Mouse (Mus musculus) kidney, adult 9 months (tissue): ENCODE results near the gene Mus81.

ENCODE experiments used
- DNase-seq: peaks from one replicate; pipeline ENCODE4 v3.0.0; 2022

Mus81 gene

GRCm38 (mm10) chr19:5466916-5467500 lies 21.2 kb downstream of the Mus81 start:
- DNase-seq = no peak

GRCm38 (mm10) chr19:5465037-5465436 lies 23.2 kb downstream of the Mus81 start:
- no peak for DNase-seq

DNA sequence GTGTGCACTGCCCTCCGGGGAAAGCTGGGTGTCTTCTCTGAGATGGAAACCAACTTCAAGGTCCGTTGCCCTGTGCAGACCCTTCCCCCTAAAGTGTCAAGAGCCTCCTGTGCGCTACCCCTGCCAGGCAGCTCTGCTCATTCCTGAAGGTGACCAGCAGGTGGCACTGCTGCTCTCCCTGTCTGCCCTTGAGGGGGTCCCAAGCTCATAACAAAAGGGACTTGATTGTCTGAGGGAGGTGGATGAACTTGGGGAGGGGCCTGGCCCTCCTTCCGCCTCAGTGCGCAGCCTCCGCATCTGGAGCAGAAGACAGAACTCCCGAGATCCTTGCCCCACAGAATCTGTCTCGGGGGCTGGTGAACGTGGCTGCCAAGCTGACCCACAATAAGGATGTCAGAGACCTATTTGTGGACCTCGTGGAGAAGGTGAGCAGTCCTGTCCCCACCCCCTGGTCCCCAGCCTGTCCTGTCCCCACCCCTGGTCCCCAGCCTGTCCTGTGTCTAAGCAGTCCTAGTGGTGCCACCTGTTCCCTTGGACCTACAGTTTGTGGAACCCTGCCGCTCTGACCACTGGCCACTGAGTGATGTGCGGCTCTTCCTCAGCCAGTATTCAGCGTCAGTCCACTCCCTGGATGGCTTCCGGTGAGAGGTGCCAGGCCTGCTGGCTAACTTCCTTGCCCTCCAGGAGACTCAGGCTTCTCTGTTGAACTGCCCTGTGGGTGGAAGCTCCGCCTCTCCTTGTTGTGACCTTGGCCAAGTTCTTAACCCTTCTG lies 24.2 kb downstream of the Mus81 start:
- DNase-seq = peak; percentile 57

GRCm38 (mm10) chr19:5463212-5463611 lies 25.0 kb downstream of the Mus81 start:
- no peak for DNase-seq

DNA sequence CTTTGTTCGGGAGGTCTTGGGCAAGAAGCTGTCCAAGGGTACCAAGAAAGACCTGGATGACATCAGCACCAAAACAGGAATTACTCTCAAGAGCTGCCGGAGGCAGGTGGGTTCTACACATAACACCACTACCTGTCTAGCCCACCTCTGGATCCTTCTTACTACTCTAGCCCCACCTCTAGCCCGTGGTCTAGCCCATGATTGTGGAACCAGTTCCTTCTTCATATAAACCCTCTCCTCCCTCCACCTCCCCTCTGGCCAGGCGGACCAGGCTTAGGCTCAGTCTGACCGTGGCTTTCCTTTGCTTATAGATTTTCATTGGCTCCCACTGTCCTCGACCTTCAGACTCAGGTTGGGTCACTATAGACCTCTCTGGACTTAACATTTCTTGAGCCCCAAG lies 26.8 kb downstream of the Mus81 start:
- no peak for DNase-seq

GRCm38 (mm10) chr19:5460465-5460911 lies 27.7 kb downstream of the Mus81 start, which contains the start of gene Fibp:
Gene Fibp, plus strand, starts transcription at chr19:5460615.
- DNase-seq = peak; percentile 91

- DNase-seq = no peak
Observed at GRCm38 (mm10) chr19:5459896-5460295, 28.3 kb downstream of the Mus81 start.

DNA sequence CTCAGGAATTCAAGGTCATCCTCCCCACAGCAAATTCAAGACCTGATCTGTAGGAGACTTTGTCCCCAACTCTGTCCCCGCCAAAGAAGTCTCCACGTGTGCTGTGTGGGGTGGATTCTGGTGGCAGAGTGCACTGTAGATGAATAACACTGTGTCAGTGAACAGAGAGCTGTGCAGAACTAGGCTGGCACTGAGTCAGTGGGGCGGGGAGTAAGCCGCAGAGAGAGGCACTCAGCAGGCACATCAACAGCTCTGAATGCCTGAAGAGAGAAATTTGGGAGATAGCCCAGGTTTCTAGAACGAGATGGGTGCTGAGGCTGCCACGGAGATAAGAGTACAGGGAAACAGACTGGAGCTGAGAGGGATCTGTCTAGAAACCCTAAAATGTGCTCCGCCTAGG lies 29.2 kb downstream of the Mus81 start:
- DNase-seq = no peak

DNA sequence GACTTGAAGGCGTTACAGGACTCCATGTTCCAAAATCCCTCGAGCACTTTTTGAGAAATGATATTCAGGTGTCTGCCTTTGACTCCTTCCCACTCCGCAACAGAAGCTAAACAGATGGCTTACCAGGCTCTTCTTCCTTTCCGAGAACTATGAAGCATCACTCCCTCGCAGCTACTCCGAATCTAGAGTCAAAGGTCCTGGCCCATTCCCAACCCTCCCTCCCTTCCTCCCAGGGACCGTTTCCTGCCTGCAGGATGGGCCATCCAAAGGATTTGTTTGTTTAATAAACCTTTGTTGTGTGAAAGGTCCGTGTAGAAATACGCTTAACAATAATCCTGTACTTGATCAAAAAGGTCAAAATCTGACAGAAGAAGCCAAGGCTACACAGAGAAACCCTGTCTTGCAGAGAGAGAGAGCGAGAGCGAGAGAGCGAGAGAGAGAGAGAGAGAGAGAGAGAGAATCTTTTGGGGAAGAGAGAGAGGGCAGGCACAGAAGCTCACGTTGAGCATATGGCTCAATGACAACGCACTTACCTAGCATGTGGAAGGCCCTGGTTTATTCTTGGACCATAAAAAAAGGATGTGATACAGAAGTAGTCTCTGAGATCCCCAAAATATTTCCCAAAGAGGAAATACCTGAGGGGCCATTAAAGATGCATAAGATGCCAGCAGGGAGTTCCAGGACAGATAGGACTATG lies 30.3 kb downstream of the Mus81 start, which contains the start of gene Ccdc85b:
Gene Ccdc85b, minus strand, starts transcription at position 149 of the 697 bp plus-strand sequence.
- DNase-seq = no peak

DNA sequence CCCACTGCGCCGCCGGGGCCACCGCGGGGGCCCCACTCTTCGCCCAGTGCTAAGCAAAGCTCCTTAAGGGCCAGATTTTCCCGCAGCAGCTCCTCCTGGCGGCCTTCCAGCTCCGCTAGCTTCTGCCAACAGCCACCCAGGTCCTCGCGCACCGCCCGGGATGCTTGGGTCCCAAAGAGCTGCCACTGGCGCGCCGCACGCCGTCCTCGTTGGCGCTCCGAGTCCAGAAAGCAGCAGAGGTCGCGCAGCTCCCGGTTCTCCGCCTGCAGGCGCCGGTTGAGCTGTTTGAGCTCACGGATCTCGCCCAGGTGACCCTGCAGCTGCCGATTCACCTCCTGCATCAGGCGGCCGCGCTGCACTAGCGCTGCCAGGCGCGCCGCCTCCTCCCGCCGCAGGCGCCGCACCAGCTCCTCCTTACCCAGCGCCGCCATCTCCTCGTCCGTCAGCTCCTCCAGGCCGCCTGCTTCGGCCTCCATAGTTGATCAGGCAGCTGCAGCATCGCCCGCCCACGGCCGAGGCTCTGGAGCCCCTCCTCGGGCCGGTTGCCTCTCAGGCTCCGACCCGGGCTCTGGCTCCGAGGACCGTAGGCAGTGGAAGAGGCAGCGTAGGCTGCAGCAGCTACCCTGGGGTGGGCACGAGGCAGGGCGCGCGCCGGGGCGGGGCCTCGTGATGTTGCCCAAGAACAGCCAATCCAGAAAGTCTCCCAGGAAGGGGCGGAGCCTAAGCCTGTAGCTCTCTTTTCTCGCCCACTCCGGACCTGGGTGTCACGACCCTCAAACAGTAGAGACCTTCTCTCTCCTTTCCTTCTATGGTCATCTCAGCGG lies 31.1 kb downstream of the Mus81 start:
- DNase-seq = peak; percentile 97

GRCm38 (mm10) chr19:5456241-5456921 lies 31.8 kb downstream of the Mus81 start:
- DNase-seq = no peak

- no peak for DNase-seq
Observed at GRCm38 (mm10) chr19:5455568-5455967, 32.6 kb downstream of the Mus81 start.

- DNase-seq = no peak
Observed at GRCm38 (mm10) chr19:5455037-5455436, 33.2 kb downstream of the Mus81 start.

DNA sequence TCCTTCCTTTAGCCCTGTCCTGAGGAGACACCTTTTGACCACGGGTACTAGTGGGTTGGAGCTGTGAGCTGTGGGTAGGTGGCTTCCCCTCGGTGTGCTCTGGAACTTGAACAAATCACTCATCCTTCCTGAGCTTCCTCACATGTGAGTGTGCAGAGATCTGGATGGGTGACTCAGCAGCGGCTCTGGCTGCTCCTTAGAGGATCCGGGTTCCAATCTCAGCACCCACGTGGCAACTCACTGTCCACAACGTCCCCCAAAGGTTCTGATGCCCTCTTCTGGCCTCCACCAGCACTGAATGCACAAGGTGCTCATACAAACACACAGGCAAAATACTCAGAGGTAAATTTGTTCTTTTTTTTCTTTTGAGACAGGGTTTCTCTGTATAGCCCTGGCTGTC lies 36.4 kb downstream of the Mus81 start:
- no peak for DNase-seq

DNA sequence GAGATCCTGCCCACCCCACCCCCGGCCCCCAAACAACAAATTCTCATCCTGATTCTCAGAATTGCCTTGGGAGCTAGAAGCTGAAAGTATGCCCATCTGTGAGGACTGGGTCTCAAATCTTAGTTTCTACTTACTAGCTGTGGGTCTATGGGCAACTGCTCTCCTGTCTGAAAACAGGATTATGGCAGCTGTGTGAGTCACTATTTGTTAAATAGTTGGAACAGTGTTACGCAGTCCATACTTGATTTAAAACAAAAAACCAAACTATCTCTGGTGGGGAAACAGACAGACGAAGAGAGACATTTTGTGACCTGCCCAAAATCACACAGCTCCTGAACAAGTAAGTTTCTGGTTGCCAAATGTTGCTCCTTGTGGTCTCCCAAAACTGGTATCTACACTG lies 38.5 kb downstream of the Mus81 start:
- no peak for DNase-seq

DNA sequence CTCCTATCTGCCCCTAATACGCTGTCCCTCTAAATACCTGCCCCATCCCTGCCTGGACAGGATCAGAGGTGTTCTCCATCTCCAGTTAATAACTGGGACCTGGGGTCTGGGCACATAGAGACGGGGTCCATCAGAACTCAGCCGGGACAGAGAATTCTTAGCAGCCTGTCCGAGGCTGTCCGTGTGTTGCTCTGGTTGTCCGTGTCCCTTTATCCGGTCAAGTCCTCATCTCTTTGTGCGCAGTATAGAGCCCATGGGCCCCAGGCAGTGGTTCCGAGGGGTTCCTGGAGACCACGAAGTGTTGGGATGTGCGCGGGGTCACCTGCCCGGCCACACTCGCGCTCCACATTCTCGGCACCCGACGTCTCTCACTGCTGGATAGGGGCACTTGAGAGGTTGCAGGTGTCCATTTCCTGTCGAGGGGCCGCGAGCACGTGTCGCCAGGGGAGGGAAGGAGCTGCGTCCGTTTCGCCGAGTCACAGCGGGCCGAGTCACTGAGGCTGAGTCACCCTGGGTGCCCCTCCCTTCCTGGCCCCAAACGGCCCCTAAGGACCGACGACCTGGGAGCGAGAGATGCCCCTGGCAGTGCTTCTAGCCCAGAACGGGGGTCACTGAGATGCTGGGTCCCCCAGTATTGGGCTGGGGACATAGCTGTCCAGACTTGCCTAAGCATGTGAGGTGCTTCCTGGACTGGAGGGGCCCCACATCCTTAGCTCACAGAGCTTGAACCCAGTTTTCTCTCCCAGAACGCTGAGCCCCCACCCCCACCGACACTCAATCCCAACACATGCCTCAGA lies 39.6 kb downstream of the Mus81 start:
- DNase-seq = no peak

DNA sequence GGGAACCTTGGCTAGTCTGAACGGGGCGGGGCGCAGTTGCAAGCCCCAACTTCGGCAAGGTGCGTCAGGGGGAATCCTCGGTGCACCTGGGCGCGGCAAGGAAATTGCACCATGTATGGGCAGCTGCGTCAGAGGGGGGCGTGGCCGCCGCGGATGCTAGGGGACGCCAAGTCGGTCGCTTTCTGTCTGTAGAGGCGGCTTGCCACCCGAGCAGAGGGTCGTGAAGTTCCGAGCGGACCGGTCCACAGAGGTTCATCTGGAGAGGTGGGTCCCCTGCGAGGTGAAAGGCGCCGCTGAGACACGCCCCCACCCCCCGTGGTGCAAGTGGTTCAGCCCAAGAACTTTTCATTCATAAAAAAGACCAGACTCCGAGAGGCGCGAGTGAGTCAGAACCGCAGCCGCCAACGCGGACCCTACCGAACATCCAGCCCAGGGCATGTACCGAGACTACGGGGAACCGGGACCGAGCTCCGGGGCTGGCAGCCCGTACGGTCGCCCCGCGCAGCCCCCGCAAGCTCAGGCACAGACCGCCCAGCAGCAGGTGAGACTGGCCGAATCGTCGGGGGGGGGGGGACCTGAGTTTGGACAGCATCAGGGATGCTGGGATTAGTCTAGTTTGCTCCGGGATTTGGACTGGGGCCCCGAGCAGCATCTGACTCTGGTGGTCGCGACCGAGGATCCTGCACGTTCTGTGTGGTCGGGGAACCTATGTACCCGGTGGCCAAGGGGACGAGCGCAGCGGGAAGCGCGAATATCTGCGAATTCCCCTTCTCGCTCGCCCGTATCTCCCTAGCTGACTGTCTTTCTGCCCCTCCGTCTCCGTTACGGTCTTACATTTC lies 40.5 kb downstream of the Mus81 start, which contains the start of gene Fosl1:
Gene Fosl1, plus strand, starts transcription at position 33 of the 839 bp plus-strand sequence.
- peak; percentile 56 for DNase-seq

DNA sequence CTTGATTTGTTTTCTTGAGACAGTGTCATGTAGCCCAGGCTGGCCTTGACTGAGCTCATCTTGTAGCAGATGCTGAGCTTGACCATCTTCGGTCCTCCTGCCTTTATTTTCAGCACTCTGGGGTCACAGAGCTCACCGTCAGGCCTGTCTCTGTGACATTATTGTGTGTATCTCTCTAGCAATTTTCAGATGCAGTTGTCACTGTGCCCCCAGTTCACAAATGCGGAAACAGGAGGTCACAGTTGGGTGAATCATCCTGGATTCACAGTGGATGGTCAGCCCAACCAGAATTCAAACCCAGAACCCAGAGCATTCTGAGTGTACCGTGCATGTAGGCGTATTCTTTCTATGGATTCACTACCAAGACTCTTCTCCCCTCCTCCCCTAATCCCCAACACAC lies 42.5 kb downstream of the Mus81 start:
- no peak for DNase-seq

DNA sequence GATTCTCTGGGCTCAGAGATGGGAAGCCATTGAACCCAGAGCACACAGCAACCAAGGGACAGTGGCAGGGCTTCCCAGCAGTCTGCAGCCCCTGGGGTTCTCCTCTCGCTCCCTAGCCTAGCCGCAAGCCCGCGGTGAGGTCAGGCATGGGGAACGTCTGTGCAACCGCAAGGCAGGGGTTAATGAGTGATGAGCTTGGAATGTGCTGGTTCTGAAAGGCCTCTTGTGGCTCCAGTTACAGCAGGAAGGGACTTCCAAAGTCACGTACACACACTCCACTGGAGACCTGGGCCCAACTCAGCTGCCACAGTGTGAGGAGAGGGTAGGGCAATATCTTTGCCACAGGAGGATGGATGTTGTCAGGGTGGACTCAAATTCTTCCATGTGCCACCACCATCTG lies 43.2 kb downstream of the Mus81 start:
- peak; percentile 69 for DNase-seq

DNA sequence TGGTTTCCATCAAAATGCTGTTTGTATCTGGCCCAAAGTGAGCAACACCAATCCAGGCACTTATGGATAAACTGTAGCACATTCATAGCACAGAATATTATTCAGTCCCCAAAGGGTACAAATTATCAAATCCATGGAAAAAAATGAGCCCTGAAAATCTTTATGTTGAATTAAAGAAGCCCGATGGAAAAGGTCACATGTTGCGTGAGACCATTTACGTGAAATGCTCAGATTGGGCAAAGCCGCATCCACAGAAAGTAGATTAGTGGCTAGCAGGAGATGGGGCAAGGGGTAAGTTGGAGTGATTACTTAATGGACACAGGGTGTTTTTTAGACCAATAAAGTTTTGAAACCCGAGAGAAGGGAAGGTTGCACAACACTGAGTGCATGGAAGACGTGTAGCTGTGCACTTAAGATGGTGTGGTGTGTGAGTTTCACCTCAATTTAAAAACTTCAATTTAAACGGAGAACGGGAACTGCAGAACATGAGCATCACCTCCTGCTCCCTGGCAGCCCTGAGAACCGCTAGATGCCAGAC lies 43.8 kb downstream of the Mus81 start:
- no peak for DNase-seq
